Mouse (Mus musculus): ENCODE results near the gene Atp8a1.

DNA sequence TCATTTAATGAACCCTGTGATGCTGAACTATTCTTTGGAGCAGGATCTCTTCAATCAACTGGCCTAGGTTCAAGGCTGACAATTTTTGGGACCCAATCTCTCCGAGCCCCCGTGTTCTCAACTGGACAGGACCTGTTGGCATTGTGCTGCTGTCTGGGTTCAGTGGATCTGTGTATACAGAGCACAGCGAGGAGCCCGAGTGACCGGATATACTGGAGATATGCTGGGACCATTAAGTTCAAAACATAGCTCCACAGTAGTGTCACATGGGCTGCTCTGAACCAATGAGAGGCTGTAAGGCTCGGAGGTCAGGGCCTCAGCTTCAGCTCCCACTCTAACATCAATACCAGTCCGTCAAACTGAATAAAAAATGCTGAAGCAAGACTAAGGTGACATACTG is 217.8 kb downstream of the Atp8a1 start:
- TF ChIP-seq CTCF (IDR thresholded peaks at IDR 0.05; ENCODE audit: low read depth, low read length) (no peak), POLR2A (IDR thresholded peaks at IDR 0.05; ENCODE audit: extremely low read depth, insufficient read depth, low read length) (no peak)
